Mouse (Mus musculus) E14TG2a.4 (cell line): Measurements from ENCODE around the gene Insr.
A peak's percentile ranks its signal among the peaks of the same experiment; 100 is the strongest.
"Not testable (repeated sequence)": the region's sequence is repeated elsewhere in the genome, so short reads cannot be mapped to it uniquely, and the experiment has no call there.

Source experiments
- H3K27me3 ChIP-seq: 2 replicates; pipeline ENCODE4 v1.6.1; 2014; ENCODE audit warnings: low read length, control low read depth; ENCODE audit not compliant: insufficient read depth
- H3K36me3 ChIP-seq: 2 replicates; pipeline ENCODE4 v1.6.1; 2014; ENCODE audit warnings: low read length, control low read depth; ENCODE audit not compliant: insufficient read depth
- H3K4me1 ChIP-seq: replicated peaks from 2 replicates; pipeline ENCODE4 v1.6.1; 2014; ENCODE audit warnings: low read depth, low read length, control low read depth
- H3K4me3 ChIP-seq: replicated peaks from 2 replicates; pipeline ENCODE4 v1.5.1; 2014; ENCODE audit warnings: mild to moderate bottlenecking, low read length
- H3K9me3 ChIP-seq: 2 replicates; pipeline ENCODE4 v1.6.1; 2014; ENCODE audit warnings: low read length, control low read depth
- CTCF ChIP-seq: conservative IDR thresholded peaks from 2 replicates; pipeline ENCODE4 v1.5.1; 2014; ENCODE audit warnings: low read length
- NANOG ChIP-seq: IDR thresholded peaks from 2 replicates; pipeline ENCODE4 v1.6.1; 2014; ENCODE audit warnings: borderline replicate concordance, low read length, mixed read lengths
- POU5F1 ChIP-seq: IDR thresholded peaks from 2 replicates; pipeline ENCODE4 v1.6.1; 2014; ENCODE audit warnings: low read length, borderline replicate concordance

Insr gene

GRCm38 (mm10) chr8:3146506-3146905 is 132.9 kb downstream of the Insr start:
- peaks cover 3% of the 10 kb centered on the region; the same call in 1 of the 2 replicates for H3K9me3 ChIP-seq
- no peaks in the 10 kb centered on the region for H3K27me3 ChIP-seq
- H3K4me3 ChIP-seq = no peak overlapping the region
- no peaks in the 10 kb centered on the region for H3K4me1 ChIP-seq
- no peaks in the 10 kb centered on the region for H3K36me3 ChIP-seq
- TF ChIP-seq NANOG (no peak), POU5F1 (no peak), CTCF (no peak)

- peak; percentile 35; the same call in 1 of the 2 replicates for TF ChIP-seq NANOG
- not testable (repeated sequence) for H3K9me3 ChIP-seq, H3K36me3 ChIP-seq, H3K4me3 ChIP-seq, H3K27me3 ChIP-seq, H3K4me1 ChIP-seq
These were observed 179.0 kb downstream of the Insr start for GRCm38 (mm10) chr8:3100416-3100815.
